In the genomic region with DNA sequence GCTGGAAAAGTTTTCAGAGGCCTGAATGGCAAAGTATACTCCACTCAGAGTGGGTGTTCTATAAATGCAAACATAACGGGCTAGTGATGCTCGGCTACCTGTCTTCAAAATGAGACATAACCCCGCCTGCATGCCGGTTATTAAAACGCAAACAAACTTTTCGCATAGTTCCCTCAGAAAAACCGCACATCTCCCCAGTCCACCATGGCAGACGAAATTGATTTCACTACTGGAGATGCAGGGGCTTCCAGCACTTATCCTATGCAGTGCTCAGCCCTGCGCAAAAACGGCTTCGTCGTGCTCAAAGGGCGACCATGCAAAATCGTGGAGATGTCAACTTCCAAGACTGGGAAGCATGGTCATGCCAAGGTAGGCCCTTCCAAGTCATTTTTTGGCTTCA, we compare ENCODE assay signal across 8 mouse cellular contexts. TPM values are rescaled to one million over a fixed set of nuclear protein-coding genes. Genes with fewer than 3 reads are reported as not detected.
A peak's percentile ranks its signal among the peaks of the same experiment; 100 is the strongest.
DNase-seq lines count a peak whose midpoint lies in the region; ATAC-seq and TF ChIP-seq lines count a peak whose summit lies in the region.

No protein-coding gene starts in this region.

- H3K4me1 ChIP-seq in kidney, embryonic 14.5 days (ENCODE audit: control insufficient read depth, insufficient read depth, low read length) = no peaks in the 10 kb centered on the region
- H3K4me1 ChIP-seq in hindbrain, postnatal 0 days (ENCODE audit: insufficient read depth, low read length) = peaks cover 4% of the 10 kb centered on the region; the same call in 1 of the 2 replicates
- no peaks in the 10 kb centered on the region for H3K4me1 ChIP-seq in midbrain, postnatal 0 days (ENCODE audit: insufficient read depth, low read length)

- no peak for DNase-seq in kidney, adult 11 months
- DNase-seq in embryo, embryonic 11 days = peak; percentile 21
- DNase-seq in hindbrain, postnatal 0 days (ENCODE audit: low spot score) = no peak
- DNase-seq in midbrain, postnatal 0 days (ENCODE audit: low spot score) = no peak
- DNase-seq in MN1 (ENCODE audit: low spot score) = no peak
- no peak for DNase-seq in gastrocnemius, postnatal 4 days (ENCODE audit: low spot score in 2 of 2)

- H3K27me3 ChIP-seq in kidney, embryonic 14.5 days (ENCODE audit: control insufficient read depth, insufficient read depth, low read length) = no peaks in the 10 kb centered on the region
- H3K27me3 ChIP-seq in hindbrain, postnatal 0 days (ENCODE audit: insufficient read depth, low read length) = no peaks in the 10 kb centered on the region
- H3K27me3 ChIP-seq in midbrain, postnatal 0 days (ENCODE audit: insufficient read depth, low read length) = no peaks in the 10 kb centered on the region

- no peaks in the 10 kb centered on the region for H3K36me3 ChIP-seq in kidney, embryonic 14.5 days (ENCODE audit: control insufficient read depth, insufficient read depth, low read length)
- no peaks in the 10 kb centered on the region for H3K36me3 ChIP-seq in hindbrain, postnatal 0 days (ENCODE audit: insufficient read depth, low read length)
- H3K36me3 ChIP-seq in midbrain, postnatal 0 days (ENCODE audit: insufficient read depth, low read length) = no peaks in the 10 kb centered on the region

- H3K9me3 ChIP-seq in kidney, embryonic 14.5 days (ENCODE audit: control insufficient read depth, low read length) = no peaks in the 10 kb centered on the region
- no peaks in the 10 kb centered on the region for H3K9me3 ChIP-seq in hindbrain, postnatal 0 days (ENCODE audit: low read length)
- H3K9me3 ChIP-seq in midbrain, postnatal 0 days (ENCODE audit: low read length) = no peaks in the 10 kb centered on the region

- H3K4me2 ChIP-seq in kidney, embryonic 14.5 days (replicated peaks; ENCODE audit: low read depth, low read length) = peak overlapping the region; percentile 90
- peak overlapping the region; percentile 100 for H3K4me2 ChIP-seq in hindbrain, postnatal 0 days (ENCODE audit: low read depth, low read length)
- peak overlapping the region; percentile 82 for H3K4me2 ChIP-seq in midbrain, postnatal 0 days (ENCODE audit: low read depth, low read length, poor library complexity, severe bottlenecking)

- H3K4me3 ChIP-seq in kidney, embryonic 14.5 days (ENCODE audit: low read length) = peak overlapping the region; percentile 68
- peak overlapping the region; percentile 83 for H3K4me3 ChIP-seq in hindbrain, postnatal 0 days (ENCODE audit: low read length)
- H3K4me3 ChIP-seq in midbrain, postnatal 0 days (ENCODE audit: low read depth, low read length) = peak overlapping the region; percentile 60

- no peak for ATAC-seq in kidney, embryonic 14.5 days (ENCODE audit: low FRiP score, low TSS enrichment)
- ATAC-seq in hindbrain, postnatal 0 days = no peak
- no peak for ATAC-seq in midbrain, postnatal 0 days (ENCODE audit: low FRiP score)
- ATAC-seq in cerebellum, adult (ENCODE audit: insufficient number of reproducible peaks, low FRiP score, low TSS enrichment) = no peak; the same call in 1 of the 2 replicates

- 16% methylated on average over 14 of the region's 14 CpGs for WGBS in kidney, embryonic 14.5 days
- 16% methylated on average over 14 of the region's 14 CpGs for WGBS in hindbrain, postnatal 0 days
- WGBS in midbrain, postnatal 0 days = 21% methylated on average over 14 of the region's 14 CpGs

- H3K9ac ChIP-seq in kidney, embryonic 14.5 days (ENCODE audit: low read depth, low read length) = peak overlapping the region; percentile 71
- peak overlapping the region; percentile 70; the same call in 1 of the 2 replicates for H3K9ac ChIP-seq in hindbrain, postnatal 0 days (replicated peaks; ENCODE audit: low read length)
- peak overlapping the region; percentile 46 for H3K9ac ChIP-seq in midbrain, postnatal 0 days (replicated peaks; ENCODE audit: low read length, poor library complexity, severe bottlenecking)

- TF ChIP-seq CTCF in hindbrain, postnatal 0 days (IDR thresholded peaks at IDR 0.05; ENCODE audit: low read depth) = no peak
- no peak for TF ChIP-seq CTCF in midbrain, postnatal 0 days (IDR thresholded peaks at IDR 0.05)

- no peak overlapping the region for H3K27ac ChIP-seq in kidney, embryonic 14.5 days (ENCODE audit: low read depth, low read length)
- H3K27ac ChIP-seq in hindbrain, postnatal 0 days = no peak overlapping the region
- H3K27ac ChIP-seq in midbrain, postnatal 0 days (ENCODE audit: low read depth, low read length) = no peak overlapping the region

RNA-seq across cellular contexts. Expression of gene Eif5a2, which starts 0.8 kb away (rescaled TPM):
- polyA plus RNA-seq in kidney, embryonic 14.5 days (2014; fragmentation: Nextera tagmentation; extraction: Ambion mirVana) = 6.7 and 10.9 TPM in 2 replicates
- total RNA-seq in hindbrain, postnatal 0 days (2014; rRNA removed) = 23.9 and 26.9 TPM in 2 replicates
- polyA plus RNA-seq in hindbrain, postnatal 0 days (2015; fragmentation: Nextera tagmentation; extraction: Ambion mirVana) = 10.0 and 10.7 TPM in 2 replicates
- total RNA-seq in midbrain, postnatal 0 days (2014; rRNA removed) = 23.7 and 24.5 TPM in 2 replicates
- 9.0 and 9.2 TPM in 2 replicates for polyA plus RNA-seq in midbrain, postnatal 0 days (2015; fragmentation: Nextera tagmentation; extraction: Ambion mirVana)
- total RNA-seq in gastrocnemius, postnatal 4 days (2021) = 1 to 10 TPM; 3.3 to 4.1 TPM

RNA-seq across cellular contexts. Expression of gene Rpl22l1, which starts 23.4 kb away (rescaled TPM):
- 514 and 811 TPM in 2 replicates for polyA plus RNA-seq in kidney, embryonic 14.5 days (2014; fragmentation: Nextera tagmentation; extraction: Ambion mirVana)
- 116 and 157 TPM in 2 replicates for total RNA-seq in hindbrain, postnatal 0 days (2014; rRNA removed)
- polyA plus RNA-seq in hindbrain, postnatal 0 days (2015; fragmentation: Nextera tagmentation; extraction: Ambion mirVana) = 341 and 391 TPM in 2 replicates
- total RNA-seq in midbrain, postnatal 0 days (2014; rRNA removed) = 171 and 369 TPM in 2 replicates
- 349 and 376 TPM in 2 replicates for polyA plus RNA-seq in midbrain, postnatal 0 days (2015; fragmentation: Nextera tagmentation; extraction: Ambion mirVana)
- 100 to 1,000 TPM; 201 to 271 TPM for total RNA-seq in gastrocnemius, postnatal 4 days (2021)
